Mouse (Mus musculus) cerebellum, adult 2 months (tissue): ENCODE measurements around the gene Stk4.

Source experiments
- CTCF ChIP-seq: fragments of 200-500 bp; IDR thresholded peaks from 2 replicates; pipeline ENCODE4 v1.5.1; 2011; ENCODE audit warnings: low read depth, mild to moderate bottlenecking, control low read depth, low read length, moderate library complexity, borderline replicate concordance; ENCODE audit not compliant: insufficient read depth
- POLR2A ChIP-seq: fragments of 200-500 bp; IDR thresholded peaks from 2 replicates; pipeline ENCODE4 v1.6.1; 2011; ENCODE audit warnings: low read length, control low read depth, borderline replicate concordance; ENCODE audit not compliant: insufficient read depth

- TF ChIP-seq CTCF (no peak), POLR2A (no peak)
These were observed 28.6 kb upstream of the Stk4 start for GRCm38 (mm10) chr2:164041523-164041922.
